Mouse (Mus musculus) heart, postnatal 0 days (tissue): ENCODE measurements around the gene Jak3.

ENCODE experiments used
- CTCF ChIP-seq: IDR thresholded peaks from 2 replicates; pipeline ENCODE4 v1.5.1; 2016; ENCODE audit warnings: antibody characterized with exemption, control low read depth, low read depth
- EP300 ChIP-seq: IDR thresholded peaks from 2 replicates; pipeline ENCODE4 v1.6.1; 2016; ENCODE audit warnings: antibody characterized with exemption, low read depth

DNA sequence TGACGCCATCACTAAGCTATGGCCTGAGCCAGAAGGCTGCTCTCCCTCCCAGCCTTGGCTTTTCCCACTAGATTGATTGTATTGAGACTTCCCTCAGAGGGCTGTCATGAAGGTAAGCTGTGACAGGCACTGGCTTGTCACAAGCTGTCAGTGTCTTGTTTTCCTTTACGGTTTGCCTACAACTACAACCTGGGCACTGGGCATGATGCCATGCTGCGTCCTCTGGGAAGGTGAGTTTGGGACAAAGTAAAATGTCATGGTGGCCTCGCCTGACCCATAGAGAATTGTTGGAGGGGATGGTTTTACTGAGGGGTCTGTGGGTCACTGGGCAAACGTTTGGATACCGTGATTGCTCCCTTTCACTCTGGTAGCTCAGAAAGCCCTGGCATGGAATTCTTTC is 37.8 kb upstream of the Jak3 start:
- TF ChIP-seq EP300 (no peak), CTCF (no peak)
